ENCODE assay signal across 24 mouse cellular contexts in the genomic region with DNA sequence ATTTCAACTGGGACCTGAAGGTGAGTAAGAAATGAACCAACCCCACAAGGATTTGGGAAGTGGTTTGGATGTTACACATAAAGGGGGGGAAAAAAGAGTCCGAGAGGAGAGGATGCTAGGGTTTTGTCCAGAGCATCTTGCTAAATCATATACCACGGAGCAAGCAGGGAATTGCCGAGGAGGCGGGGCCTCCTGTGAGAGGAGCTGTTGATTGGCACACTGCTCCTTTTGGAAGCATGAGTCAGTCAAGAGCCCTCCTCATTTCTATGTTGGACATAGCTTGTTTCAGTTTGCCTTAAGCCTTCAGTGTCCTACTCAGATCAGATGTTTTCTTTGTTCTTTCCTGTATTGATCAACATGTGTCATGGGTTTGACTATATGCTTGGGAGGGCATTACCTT.
A peak's percentile ranks its signal among the peaks of the same experiment; 100 is the strongest.
DNase-seq lines count a peak whose midpoint lies in the region; ATAC-seq and TF ChIP-seq lines count a peak whose summit lies in the region.
"Had no signal": no experiment of that assay in that cellular context is flagged by ENCODE, and none has a peak within 500 bp of the region (broad histone marks: within the 10 kb centered on the region; RNA-seq: fewer than 3 reads in every experiment).

No protein-coding gene starts in this region.

- TF ChIP-seq RAD21 in CH12.LX (IDR thresholded peaks at IDR 0.05; ENCODE audit: low read depth, low read length) = no peak

- 81% methylated on average over 4 of the region's 4 CpGs for WGBS in lung, postnatal 0 days
- 87% methylated on average over 4 of the region's 4 CpGs for WGBS in midbrain, embryonic 10.5 days

- H3K27ac ChIP-seq in lung, postnatal 0 days (ENCODE audit: low read length) = no peak overlapping the region
- H3K27ac ChIP-seq in CH12.LX (ENCODE audit: insufficient read depth, low read depth) = no peak overlapping the region
- no peak overlapping the region for H3K27ac ChIP-seq in midbrain, embryonic 10.5 days (replicated peaks)

- H3K9me3 ChIP-seq in lung, postnatal 0 days (ENCODE audit: low read length) = no peaks in the 10 kb centered on the region
- no peaks in the 10 kb centered on the region for H3K9me3 ChIP-seq in CH12.LX (replicated peaks; ENCODE audit: low read length)
- no peaks in the 10 kb centered on the region for H3K9me3 ChIP-seq in midbrain, embryonic 10.5 days (replicated peaks)
- H3K9me3 ChIP-seq: G1E had no signal

- 0 out of 2 replicates have a peak, but pooled peaks have one; percentile 32 for ATAC-seq in lung, postnatal 0 days
- ATAC-seq: activated CD4-positive, CD25-positive, alpha-beta regulatory T cell, adult 4 months; CD4-positive, CD25-positive, alpha-beta regulatory T cell, adult 4 months; Patski had no signal

- H3K4me1 ChIP-seq in lung, postnatal 0 days (ENCODE audit: insufficient read depth, low read depth, low read length) = no peaks in the 10 kb centered on the region
- peaks cover 10 to 18% of the 10 kb centered on the region in 2 experiments for H3K4me1 ChIP-seq in CH12.LX (ENCODE audit: control insufficient read depth in 1 of 2, insufficient read depth in 2 of 2)
- no peaks in the 10 kb centered on the region for H3K4me1 ChIP-seq in midbrain, embryonic 10.5 days

- TF ChIP-seq CTCF in lung, postnatal 0 days (IDR thresholded peaks at IDR 0.05) = no peak
- no peak for TF ChIP-seq CTCF in CH12.LX (conservative IDR thresholded peaks at IDR 0.05 in 1 of 2, IDR thresholded peaks at IDR 0.05 in 1 of 2; ENCODE audit: low read depth in 2 of 2, low read length in 2 of 2)

- no peak for DNase-seq in lung, postnatal 0 days (ENCODE audit: low spot score)
- no peak for DNase-seq in lung, postnatal 4 days
- DNase-seq in 3T3-L1 (ENCODE audit: low read depth, low spot score) (peak; percentile 63), CH12.LX (ENCODE audit: extremely low read depth) (peak; percentile 50), NIH3T3 (ENCODE audit: low read depth) (peak; percentile 64)
- DNase-seq in layer of hippocampus, adult 8-10 months (ENCODE audit: low spot score in 2 of 2) = no peak
- DNase-seq in kidney, postnatal 36 days = no peak
- no peak for DNase-seq in midbrain, embryonic 10.5 days (ENCODE audit: low spot score)
- DNase-seq: adrenal gland, adult 2 months; adrenal gland, adult 8-10 months; adrenal gland, postnatal 10 days; adrenal gland, postnatal 14 days; adrenal gland, postnatal 25 days; adrenal gland, postnatal 36 days; B cell, adult 2 months; cerebellum, adult 11 months; cerebellum, adult 11-12 months; cerebellum, adult 18-20 months; cerebellum, adult 2 months; cerebellum, adult 8-10 months had no signal

- no peak overlapping the region for H3K4me3 ChIP-seq in lung, postnatal 0 days (ENCODE audit: low read depth, low read length)
- H3K4me3 ChIP-seq in CH12.LX (replicated peaks in 1 of 3; ENCODE audit: low read depth in 2 of 3, low read length in 2 of 3, poor library complexity in 1 of 3) = no peak overlapping the region
- H3K4me3 ChIP-seq in midbrain, embryonic 10.5 days = no peak overlapping the region

- no peaks in the 10 kb centered on the region for H3K79me2 ChIP-seq in CH12.LX (replicated peaks; ENCODE audit: control insufficient read depth, extremely low read depth, insufficient read depth, poor library complexity, severe bottlenecking)

- TF ChIP-seq POLR2A in CH12.LX (IDR thresholded peaks at IDR 0.05; ENCODE audit: low read depth, low read length) = no peak

- no peak overlapping the region for H3K4me2 ChIP-seq in lung, postnatal 0 days (replicated peaks; ENCODE audit: low read depth, low read length)
- H3K4me2 ChIP-seq in CH12.LX (ENCODE audit: insufficient read depth, low read depth, poor library complexity, severe bottlenecking) = 0 out of 2 replicates have a peak overlapping the region, but pooled peaks have one; percentile 30

- no peak for TF ChIP-seq EP300 in lung, postnatal 0 days (IDR thresholded peaks at IDR 0.05)
- TF ChIP-seq EP300 in CH12.LX (IDR thresholded peaks at IDR 0.05; ENCODE audit: low read length) = no peak; the same call in 1 of the 2 replicates

- no peaks in the 10 kb centered on the region for H3K27me3 ChIP-seq in lung, postnatal 0 days (replicated peaks; ENCODE audit: insufficient read depth, low read length)
- H3K27me3 ChIP-seq in CH12.LX (replicated peaks) = no peaks in the 10 kb centered on the region
- H3K27me3 ChIP-seq in midbrain, embryonic 10.5 days (ENCODE audit: low read depth, poor library complexity, severe bottlenecking) = no peaks in the 10 kb centered on the region
- H3K27me3 ChIP-seq: Patski had no signal

- H3K36me3 ChIP-seq in lung, postnatal 0 days (ENCODE audit: insufficient read depth, low read length) = peaks cover 42% of the 10 kb centered on the region; the same call in 1 of the 2 replicates
- peaks cover 0 to 6% of the 10 kb centered on the region in 2 experiments for H3K36me3 ChIP-seq in CH12.LX (replicated peaks in 1 of 2; ENCODE audit: control insufficient read depth in 1 of 2, insufficient read depth in 1 of 2, low read length in 1 of 2)
- H3K36me3 ChIP-seq in midbrain, embryonic 10.5 days = peaks cover 96% of the 10 kb centered on the region
- H3K36me3 ChIP-seq: G1E had no signal

- dilution Hi-C loops in CH12.LX (cut with MboI; ENCODE audit: extremely low pct_ligation_motif_present, extremely low pct_unique_long_range_greater_than_20kb, low sequenced_read_pairs) = no loop called here

- in situ Hi-C loops in CH12.LX (cut with MboI; ENCODE audit: low pct_ligation_motif_present, low pct_unique_long_range_greater_than_20kb, low sequenced_read_pairs) = no loop called here

- H3K9ac ChIP-seq in lung, postnatal 0 days (replicated peaks; ENCODE audit: low read depth) = no peak overlapping the region
- no peak overlapping the region for H3K9ac ChIP-seq in CH12.LX (ENCODE audit: insufficient read depth, low read depth)

TF ChIP-seq in CH12.LX, 34 proteins besides CTCF, POLR2A, EP300 and RAD21:
- TF ChIP-seq GABPA (IDR thresholded peaks at IDR 0.05; ENCODE audit: insufficient replicate concordance, low read depth, low read length) (no peak), MEF2A (IDR thresholded peaks at IDR 0.05; ENCODE audit: borderline replicate concordance, low read depth, low read length) (peak; percentile 22; the same call in 1 of the 2 replicates)

Comparison
In these comparisons a context has a peak if more than half of its experiments do, and no peak if none do; other contexts are left out.
1. DNase-seq: peak in 3T3-L1 (single experiment), CH12.LX (single experiment) and NIH3T3 (single experiment); none in lung, postnatal 0 days (single experiment), lung, postnatal 4 days (0 of 2), layer of hippocampus, adult 8-10 months (0 of 2), kidney, postnatal 36 days (0 of 2) and midbrain, embryonic 10.5 days (single experiment).